In genomic region chr10:112607642-112608041, GRCm38 (mm10) we compare ENCODE assay signal across 25 mouse cellular contexts.
"Had no signal": no experiment of that assay in that cellular context is flagged by ENCODE, and none has a peak within 500 bp of the region (broad histone marks: within the 10 kb centered on the region; RNA-seq: fewer than 3 reads in every experiment).

No protein-coding gene starts in this region.

- H3K9me3 ChIP-seq: heart, embryonic 13.5 days; heart, embryonic 15.5 days; hindbrain, embryonic 13.5 days; hindbrain, embryonic 15.5 days; kidney, embryonic 15.5 days; limb, embryonic 10.5 days; limb, embryonic 12.5 days had no signal

- H3K27me3 ChIP-seq: heart, embryonic 13.5 days; heart, embryonic 15.5 days; hindbrain, embryonic 13.5 days; hindbrain, embryonic 15.5 days; kidney, embryonic 15.5 days; limb, embryonic 12.5 days had no signal

- H3K27ac ChIP-seq: heart, adult 2 months; heart, embryonic 13.5 days; heart, embryonic 15.5 days; hindbrain, embryonic 13.5 days; hindbrain, embryonic 15.5 days; kidney, embryonic 15.5 days; kidney, postnatal 0 days; left cerebral cortex, adult 2 months; limb, embryonic 10.5 days; limb, embryonic 12.5 days had no signal

- H3K36me3 ChIP-seq: heart, embryonic 13.5 days; heart, embryonic 15.5 days; hindbrain, embryonic 13.5 days; hindbrain, embryonic 15.5 days; kidney, embryonic 15.5 days; limb, embryonic 10.5 days; limb, embryonic 12.5 days had no signal

- DNase-seq: gastrocnemius, postnatal 14 days; gastrocnemius, postnatal 36 days; heart, adult 11 months; heart, adult 2 months; heart, postnatal 14 days; heart, postnatal 36 days; kidney, adult 11 months; kidney, adult 2 months; kidney, adult 9 months; kidney, postnatal 14 days; kidney, postnatal 36 days; layer of hippocampus, adult 9-11 months; liver had no signal

- H3K4me3 ChIP-seq: heart, adult 2 months; heart, embryonic 13.5 days; heart, embryonic 15.5 days; hindbrain, embryonic 13.5 days; hindbrain, embryonic 15.5 days; kidney, embryonic 15.5 days; left cerebral cortex, adult 2 months; limb, embryonic 10.5 days; limb, embryonic 12.5 days had no signal

- ATAC-seq: intestine, embryonic 16.5 days had no signal

- H3K9ac ChIP-seq: heart, embryonic 13.5 days; heart, embryonic 15.5 days; hindbrain, embryonic 13.5 days; hindbrain, embryonic 15.5 days; kidney, embryonic 15.5 days; limb, embryonic 12.5 days had no signal

- H3K4me2 ChIP-seq: heart, embryonic 11.5 days; heart, embryonic 13.5 days; heart, embryonic 15.5 days; hindbrain, embryonic 13.5 days; hindbrain, embryonic 15.5 days; kidney, embryonic 15.5 days; limb, embryonic 12.5 days; liver, embryonic 11.5 days had no signal

- H3K4me1 ChIP-seq: heart, embryonic 13.5 days; heart, embryonic 15.5 days; hindbrain, embryonic 13.5 days; hindbrain, embryonic 15.5 days; kidney, embryonic 15.5 days; limb, embryonic 10.5 days; limb, embryonic 12.5 days had no signal
